Mouse (Mus musculus) liver, embryonic 14.5 days (tissue): ENCODE measurements around the gene Syt8. TPM values are rescaled to one million over a fixed set of nuclear protein-coding genes. Genes with fewer than 3 reads are reported as not detected.
A peak's percentile ranks its signal among the peaks of the same experiment; 100 is the strongest.

Source experiments
- ATAC-seq: fragments of 200-750 bp; cut with Nextera tagmentation; 2 replicates; pipeline ENCODE4 v1.8.0; 2017; ENCODE audit warnings: moderate number of reproducible peaks, mild to moderate bottlenecking, moderate library complexity; ENCODE audit not compliant: insufficient read depth
- DNase-seq, 3 experiments: peaks; one replicate each; pipeline ENCODE4 v3.0.0-alpha.2; 2012 to 2013; ENCODE audit warnings: low read depth in 3 of 3, low spot score in 3 of 3
- H3K27ac ChIP-seq: fragments of 300-500 bp; sonication (generic); 2 replicates; pipeline ENCODE4 v1.5.1; 2014; ENCODE audit warnings: moderate library complexity, mild to moderate bottlenecking, control low read depth, inconsistent platforms
- H3K27me3 ChIP-seq: fragments of 300-500 bp; sonication (generic); 2 replicates; pipeline ENCODE4 v1.6.1; 2014; ENCODE audit warnings: mild to moderate bottlenecking, low read length, moderate library complexity; ENCODE audit not compliant: control insufficient read depth, insufficient read depth
- H3K36me3 ChIP-seq: fragments of 300-500 bp; sonication (generic); replicated peaks from 2 replicates; pipeline ENCODE4 v1.6.1; 2014; ENCODE audit warnings: low read depth; ENCODE audit not compliant: control insufficient read depth, insufficient read depth
- H3K4me1 ChIP-seq, 2 experiments: fragments of 200-500 bp in 1 of 2; fragments of 300-500 bp in 1 of 2; sonication (generic) in 1 of 2; replicated peaks; 2 replicates each; pipeline ENCODE4 v1.6.1; 2012 to 2014; ENCODE audit warnings: antibody characterized with exemption in 1 of 2, inconsistent platforms in 1 of 2, low read length in 1 of 2; ENCODE audit not compliant: control insufficient read depth in 2 of 2, insufficient read depth in 2 of 2
- H3K4me2 ChIP-seq: fragments of 300-500 bp; sonication (generic); 2 replicates; pipeline ENCODE4 v1.6.1; 2014; ENCODE audit warnings: low read depth, mild to moderate bottlenecking, control low read depth, moderate library complexity
- H3K4me3 ChIP-seq, 2 experiments: fragments of 200-500 bp in 1 of 2; fragments of 300-500 bp in 1 of 2; sonication (generic) in 1 of 2; 2 replicates each; pipeline ENCODE4 v1.5.1; 2012 to 2014; ENCODE audit warnings: low read depth in 2 of 2, low read length in 2 of 2, mild to moderate bottlenecking in 2 of 2, control low read depth in 1 of 2, inconsistent platforms in 1 of 2, moderate library complexity in 1 of 2; ENCODE audit not compliant: insufficient read depth in 1 of 2
- H3K9ac ChIP-seq: fragments of 300-500 bp; sonication (generic); replicated peaks from 2 replicates; pipeline ENCODE4 v1.6.1; 2014; ENCODE audit warnings: mild to moderate bottlenecking, control low read depth, moderate library complexity
- H3K9me3 ChIP-seq: fragments of 300-500 bp; sonication (generic); 2 replicates; pipeline ENCODE4 v1.6.1; 2016; ENCODE audit warnings: low read length, mixed read lengths; ENCODE audit not compliant: control insufficient read depth
- CTCF ChIP-seq: IDR thresholded peaks from 2 replicates; pipeline ENCODE4 v1.5.1; 2016; ENCODE audit warnings: antibody characterized with exemption, low read depth, control low read depth
- EP300 ChIP-seq: IDR thresholded peaks from 2 replicates; pipeline ENCODE4 v1.6.1; 2016; ENCODE audit warnings: antibody characterized with exemption, low read depth
- WGBS: fragments of 180-500 bp; shearing (Covaris S2); extraction: QIAGEN DNeasy Blood & Tissue Kit; methylation state at CpG from one replicate; pipeline ENCODE4 v1.1.7; 2014; ENCODE audit not compliant: insufficient replicate concordance; 5-methylcytosine and 5-hydroxymethylcytosine counted together
- polyA plus RNA-seq, 2 experiments: library from polyadenylated mRNA; depleted of rRNA in 1 of 2; stranded (reverse) in 1 of 2; unstranded in 1 of 2; fragments of >200 nt; fragmentation: Nextera tagmentation in 1 of 2; extraction: Ambion mirVana in 1 of 2; gene quantifications; 2 replicates each; pipeline versions ENCODE4 v1.2.1 to v1.2.3; 2012 to 2014

The Syt8 gene
- polyA plus RNA-seq, 2 experiments: 0.03 TPM; not detected in 1

GRCm38 (mm10) chr7:142482256-142482609 is 47.6 kb downstream of the Syt8 start:
- WGBS: 52% methylated on average over 6 of the region's 6 CpGs
- Histone ChIP-seq H3K4me1 (peaks cover 0 to 6% of the 10 kb centered on the region in 2 experiments; a peak in 1 of 4 replicates), H3K36me3 (no peaks in the 10 kb centered on the region), H3K9me3 (no peaks in the 10 kb centered on the region), H3K27ac (no peak overlapping the region), H3K4me2 (no peak overlapping the region), H3K9ac (no peak overlapping the region), H3K4me3 (no peak overlapping the region), H3K27me3 (no peaks in the 10 kb centered on the region)
- DNase-seq (no peak), ATAC-seq (no peak)
- TF ChIP-seq CTCF (no peak), EP300 (no peak)

GRCm38 (mm10) chr7:142483136-142483535 is 48.5 kb downstream of the Syt8 start:
- H3K9ac ChIP-seq: no peak overlapping the region
- no peak overlapping the region for H3K4me2 ChIP-seq
- H3K4me1 ChIP-seq: peaks cover 0 to 6% of the 10 kb centered on the region in 2 experiments; a peak in 1 of 4 replicates
- ATAC-seq: no peak
- H3K27me3 ChIP-seq: no peaks in the 10 kb centered on the region; the same call in 1 of the 2 replicates
- WGBS: 52% methylated on average over 11 of the region's 11 CpGs
- H3K9me3 ChIP-seq: no peaks in the 10 kb centered on the region
- DNase-seq: no peak
- H3K27ac ChIP-seq: no peak overlapping the region
- H3K36me3 ChIP-seq: no peaks in the 10 kb centered on the region
- TF ChIP-seq EP300 (no peak), CTCF (no peak)
- no peak overlapping the region for H3K4me3 ChIP-seq

GRCm38 (mm10) chr7:142484780-142485179 is 50.1 kb downstream of the Syt8 start:
- WGBS: 65% methylated on average over 12 of the region's 12 CpGs
- peaks cover 0 to 6% of the 10 kb centered on the region in 2 experiments; a peak in 1 of 4 replicates for H3K4me1 ChIP-seq

GRCm38 (mm10) chr7:142486751-142487162 is 52.1 kb downstream of the Syt8 start:
- WGBS: 59% methylated on average over 8 of the region's 8 CpGs

More at GRCm38 (mm10) chr7:142484780-142485179, 50.1 kb downstream of the Syt8 start:
- no peak for TF ChIP-seq EP300
- TF ChIP-seq CTCF: no peak
- Histone ChIP-seq H3K27ac (no peak overlapping the region), H3K9me3 (no peaks in the 10 kb centered on the region), H3K9ac (no peak overlapping the region), H3K4me2 (no peak overlapping the region), H3K36me3 (no peaks in the 10 kb centered on the region), H3K4me3 (no peak overlapping the region), H3K27me3 (no peaks in the 10 kb centered on the region; the same call in 1 of the 2 replicates)
- DNase-seq: no peak
- no peak for ATAC-seq

GRCm38 (mm10) chr7:142487341-142487859 is 52.8 kb downstream of the Syt8 start:
- H3K27me3 ChIP-seq: no peaks in the 10 kb centered on the region; the same call in 1 of the 2 replicates
- peaks cover 0 to under 1% of the 10 kb centered on the region in 2 experiments; a peak in 1 of 4 replicates for H3K4me1 ChIP-seq
- H3K9me3 ChIP-seq: no peaks in the 10 kb centered on the region
- no peak overlapping the region for H3K4me2 ChIP-seq
- no peaks in the 10 kb centered on the region for H3K36me3 ChIP-seq
- H3K9ac ChIP-seq: no peak overlapping the region
- no peak overlapping the region for H3K4me3 ChIP-seq
- 28% methylated on average over 9 of the region's 9 CpGs for WGBS
- TF ChIP-seq CTCF: peak; percentile 65
- TF ChIP-seq EP300: no peak
- DNase-seq (no peak), ATAC-seq (peak; percentile 16; the same call in 1 of the 2 replicates)
- no peak overlapping the region for H3K27ac ChIP-seq

More at GRCm38 (mm10) chr7:142486751-142487162, 52.1 kb downstream of the Syt8 start:
- no peak for ATAC-seq
- no peak for DNase-seq
- Histone ChIP-seq H3K9me3 (no peaks in the 10 kb centered on the region), H3K4me1 (peaks cover 0 to 3% of the 10 kb centered on the region in 2 experiments; a peak in 1 of 4 replicates), H3K4me3 (no peak overlapping the region), H3K4me2 (no peak overlapping the region), H3K27me3 (no peaks in the 10 kb centered on the region; the same call in 1 of the 2 replicates), H3K27ac (no peak overlapping the region), H3K36me3 (no peaks in the 10 kb centered on the region), H3K9ac (no peak overlapping the region)
- TF ChIP-seq CTCF (no peak), EP300 (no peak)
